Mouse (Mus musculus): ENCODE measurements around the gene Ndufb2. TPM values are rescaled to one million over a fixed set of nuclear protein-coding genes. Genes with fewer than 3 reads are reported as not detected.

The Ndufb2 gene
- polyA plus RNA-seq, 1 experiment from 2014 or later = 331 TPM

DNA sequence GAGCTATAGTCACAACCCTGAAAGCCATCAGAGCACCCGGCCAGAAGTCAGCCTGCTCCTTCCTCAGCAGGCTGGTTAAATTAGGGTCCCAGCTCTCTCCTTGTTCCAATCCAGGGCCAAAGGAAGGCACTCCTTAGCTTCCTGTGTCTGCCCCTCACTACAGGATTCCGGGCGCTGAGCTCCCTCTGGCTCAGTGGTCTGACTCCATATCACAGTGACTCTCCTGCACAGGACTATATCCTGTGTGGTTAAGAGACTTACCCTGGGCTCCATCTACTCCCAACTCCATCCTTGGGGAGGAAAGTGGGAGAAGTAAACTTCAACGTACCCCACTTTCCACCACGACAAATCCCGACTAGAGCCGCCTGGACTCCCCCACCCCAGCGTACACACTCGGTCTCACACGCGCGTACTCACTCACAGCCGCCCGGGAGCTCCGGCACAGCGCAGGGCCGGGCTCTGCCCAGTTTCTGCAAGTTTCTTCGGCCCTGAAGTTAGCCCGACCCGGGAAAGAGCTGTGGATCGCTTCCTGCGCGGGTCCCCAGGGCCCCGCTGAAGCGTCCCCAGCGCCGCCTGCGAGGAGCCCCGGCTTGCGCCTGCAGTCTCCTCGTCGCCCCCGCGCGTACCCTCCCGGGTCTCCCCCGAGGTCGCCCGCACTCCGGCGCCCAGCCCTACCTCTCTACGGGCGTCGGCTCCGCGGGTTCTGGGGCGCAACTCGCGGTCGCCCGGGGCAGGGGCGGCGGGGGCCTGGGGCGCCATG, 35.3 kb upstream of the Ndufb2 start:
- Histone ChIP-seq H3K4me2 (replicated peaks; ENCODE audit: low read depth, low read length) (peak overlapping the region; percentile 73), H3K4me3 (ENCODE audit: low read length) (peak overlapping the region; percentile 62), H3K9me3 (ENCODE audit: low read length) (no peaks in the 10 kb centered on the region), H3K27me3 (ENCODE audit: insufficient read depth, low read length) (no peaks in the 10 kb centered on the region), H3K9ac (replicated peaks; ENCODE audit: low read length) (peak overlapping the region; percentile 80), H3K27ac (ENCODE audit: low read length) (peak overlapping the region; percentile 84), H3K36me3 (ENCODE audit: insufficient read depth, low read length) (no peaks in the 10 kb centered on the region), H3K4me1 (ENCODE audit: insufficient read depth, low read length) (peaks cover 41% of the 10 kb centered on the region)
- ATAC-seq (ENCODE audit: low FRiP score, low TSS enrichment) = peak; percentile 73
- under 1% methylated on average over 51 of the region's 54 CpGs for WGBS

DNA sequence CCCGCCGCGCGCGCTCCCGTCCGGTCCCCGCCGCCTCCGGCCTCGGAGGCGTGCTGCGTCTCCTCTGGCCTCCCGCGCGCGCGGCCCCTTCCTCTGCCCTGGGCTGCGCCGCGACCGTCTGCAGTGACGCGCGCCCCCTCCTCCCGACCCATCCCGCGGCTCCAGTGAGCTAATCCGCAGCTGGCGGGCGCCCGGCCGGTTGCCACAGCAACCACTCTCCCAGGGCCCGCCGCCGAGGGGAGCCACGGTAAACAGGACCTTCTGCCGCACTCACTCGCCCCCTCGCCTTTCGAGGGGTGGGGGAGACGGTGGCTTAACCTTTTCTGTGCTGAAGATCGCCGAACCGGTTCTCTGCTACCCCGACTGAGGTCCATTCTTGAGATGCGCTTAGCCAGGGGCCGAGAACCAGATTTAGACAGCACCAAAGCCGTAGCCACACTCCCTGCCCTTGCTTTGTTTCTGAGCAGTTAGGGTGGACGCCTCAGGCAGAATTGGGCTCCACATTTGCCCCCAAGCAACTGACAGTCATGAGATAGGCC, 34.6 kb upstream of the Ndufb2 start, which contains the start of gene Dennd2a:
Gene Dennd2a, minus strand, starts transcription at position 145 of the 539 bp plus-strand sequence.
- ATAC-seq (ENCODE audit: low FRiP score, low TSS enrichment) = peak; percentile 95

DNA sequence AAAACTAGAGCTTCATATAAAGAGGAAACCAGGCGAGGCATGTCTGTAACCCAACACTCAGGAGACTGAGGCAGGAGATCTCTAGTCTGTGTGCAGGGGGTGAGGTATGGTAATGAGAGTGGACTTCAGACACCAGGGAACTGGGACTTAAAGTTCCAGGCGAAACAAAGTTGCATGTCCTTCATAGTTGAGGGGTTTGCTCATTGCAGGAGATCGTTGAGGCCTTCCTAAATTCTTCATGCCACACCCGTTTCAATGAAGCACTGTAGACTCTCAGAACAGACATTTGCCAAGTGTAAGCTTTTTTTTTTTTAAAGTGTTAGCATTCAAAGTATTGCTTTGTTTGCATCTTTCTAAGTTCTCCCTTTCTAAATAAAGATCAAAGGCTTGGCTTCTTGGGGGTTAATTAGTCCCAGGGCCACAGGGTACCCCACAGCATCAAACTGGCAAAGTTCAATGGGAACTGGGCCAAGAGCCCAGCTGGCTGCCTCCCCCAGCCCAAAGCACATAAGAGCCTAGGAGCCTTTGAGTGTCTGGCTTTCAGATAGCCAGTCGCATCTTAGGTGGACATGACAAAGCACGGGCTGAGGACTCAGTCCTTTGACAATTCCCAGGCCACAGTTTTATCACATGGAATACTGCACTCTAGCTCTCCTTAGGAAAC, 33.0 kb upstream of the Ndufb2 start:
- H3K36me3 ChIP-seq (ENCODE audit: insufficient read depth, low read length) = no peaks in the 10 kb centered on the region
- H3K9ac ChIP-seq (replicated peaks; ENCODE audit: low read length) = no peak overlapping the region
- H3K27ac ChIP-seq (ENCODE audit: low read length) = no peak overlapping the region
- no peaks in the 10 kb centered on the region for H3K9me3 ChIP-seq (ENCODE audit: low read length)
- no peak for ATAC-seq (ENCODE audit: low FRiP score, low TSS enrichment)
- peaks cover 36% of the 10 kb centered on the region for H3K4me1 ChIP-seq (ENCODE audit: insufficient read depth, low read length)
- WGBS = 56% methylated on average over 6 of the region's 6 CpGs
- H3K4me2 ChIP-seq (replicated peaks; ENCODE audit: low read depth, low read length) = no peak overlapping the region
- H3K4me3 ChIP-seq (ENCODE audit: low read length) = no peak overlapping the region
- no peaks in the 10 kb centered on the region for H3K27me3 ChIP-seq (ENCODE audit: insufficient read depth, low read length)

More for the DNA sequence above, 34.6 kb upstream of the Ndufb2 start, which contains the start of gene Dennd2a:
- under 1% methylated on average over 45 of the region's 50 CpGs for WGBS
- H3K9ac ChIP-seq (replicated peaks; ENCODE audit: low read length) = peak within 1 kb of the TSS; percentile 80
- H3K27me3 ChIP-seq (ENCODE audit: insufficient read depth, low read length) = no peaks in the 10 kb centered on the region
- H3K4me1 ChIP-seq (ENCODE audit: insufficient read depth, low read length) = peaks cover 39% of the 10 kb centered on the region
- no peaks in the 10 kb centered on the region for H3K9me3 ChIP-seq (ENCODE audit: low read length)
- peak within 1 kb of the TSS; percentile 73 for H3K4me2 ChIP-seq (replicated peaks; ENCODE audit: low read depth, low read length)
- H3K36me3 ChIP-seq (ENCODE audit: insufficient read depth, low read length) = no peaks in the 10 kb centered on the region
- peak within 1 kb of the TSS; percentile 62 for H3K4me3 ChIP-seq (ENCODE audit: low read length)
- peak within 1 kb of the TSS; percentile 84 for H3K27ac ChIP-seq (ENCODE audit: low read length)

DNA sequence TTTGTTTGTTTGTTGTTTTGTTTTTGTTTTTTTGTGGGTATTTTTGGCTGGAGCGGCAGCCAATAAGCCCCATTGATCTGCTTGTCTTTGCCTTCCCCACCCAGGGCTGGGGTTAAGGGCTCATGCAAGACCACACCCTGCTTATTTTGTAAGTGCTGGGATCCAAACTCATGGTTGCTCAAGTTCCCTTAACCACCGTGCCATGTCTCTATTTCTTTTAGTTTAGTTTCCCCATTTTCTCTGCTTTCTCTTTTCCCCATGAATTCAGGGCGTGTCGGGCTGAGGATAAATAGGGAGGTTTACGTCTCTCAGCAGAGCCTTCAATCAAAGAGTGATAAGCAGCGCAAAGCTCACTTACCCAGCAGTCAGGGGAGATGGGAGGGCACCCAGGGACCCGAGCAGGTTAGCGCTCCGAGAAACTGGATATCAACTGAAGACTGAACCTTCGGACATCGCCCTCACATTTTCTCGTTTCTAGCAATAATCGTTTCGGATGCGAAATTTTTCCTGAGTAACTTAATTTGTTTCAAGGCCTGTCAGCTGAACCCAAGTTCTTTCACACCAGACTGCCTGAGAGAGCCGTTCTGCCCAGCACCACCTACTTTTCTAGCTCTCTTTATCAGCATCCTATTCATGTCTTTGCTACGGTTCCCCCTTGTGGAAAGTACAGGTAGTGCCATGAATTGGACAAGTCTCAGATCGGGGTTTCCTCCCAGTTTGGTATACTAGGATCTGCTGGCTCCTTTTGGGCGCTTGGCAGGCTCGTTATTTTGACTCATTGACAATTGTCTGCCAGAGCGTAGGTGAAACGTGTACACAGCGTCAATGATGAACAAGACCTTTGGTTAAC, 30.0 kb upstream of the Ndufb2 start:
- Histone ChIP-seq H3K9ac (replicated peaks; ENCODE audit: low read length) (0 out of 2 replicates have a peak overlapping the region, but pooled peaks have one; percentile 32), H3K36me3 (ENCODE audit: insufficient read depth, low read length) (no peaks in the 10 kb centered on the region), H3K27ac (ENCODE audit: low read length) (no peak overlapping the region)

DNA sequence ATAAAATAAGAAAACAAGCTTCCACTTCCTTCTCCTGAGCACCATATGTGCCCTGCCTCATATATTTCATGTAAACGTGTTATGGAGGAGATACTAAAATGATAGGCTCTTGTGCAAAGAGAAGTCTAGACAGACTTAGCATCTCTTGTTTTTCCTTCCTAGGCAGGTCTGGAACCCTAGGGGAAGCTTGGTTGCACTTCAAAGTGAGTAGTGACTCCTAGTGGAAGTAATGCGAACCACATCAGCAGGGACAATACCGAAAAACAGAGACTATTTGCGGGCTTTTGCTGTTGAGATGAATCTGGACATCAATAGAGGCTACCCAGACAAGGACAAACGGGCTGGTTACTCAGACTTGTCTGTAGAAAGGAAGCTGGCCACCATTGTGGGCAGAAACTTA, 24.8 kb upstream of the Ndufb2 start:
- Histone ChIP-seq H3K4me3 (ENCODE audit: low read length) (no peak overlapping the region), H3K27me3 (ENCODE audit: insufficient read depth, low read length) (no peaks in the 10 kb centered on the region), H3K4me1 (ENCODE audit: insufficient read depth, low read length) (no peaks in the 10 kb centered on the region), H3K9ac (replicated peaks; ENCODE audit: low read length) (no peak overlapping the region), H3K36me3 (ENCODE audit: insufficient read depth, low read length) (no peaks in the 10 kb centered on the region), H3K4me2 (replicated peaks; ENCODE audit: low read depth, low read length) (no peak overlapping the region), H3K27ac (ENCODE audit: low read length) (no peak overlapping the region), H3K9me3 (ENCODE audit: low read length) (no peaks in the 10 kb centered on the region)
- 17% methylated on average over 5 of the region's 5 CpGs for WGBS
- ATAC-seq (ENCODE audit: low FRiP score, low TSS enrichment) = no peak

More for the DNA sequence above, 30.0 kb upstream of the Ndufb2 start:
- 0 out of 2 replicates have a peak, but pooled peaks have one; percentile 26 for ATAC-seq (ENCODE audit: low FRiP score, low TSS enrichment)
- 20% methylated on average over 23 of the region's 23 CpGs for WGBS
- no peaks in the 10 kb centered on the region for H3K9me3 ChIP-seq (ENCODE audit: low read length)
- H3K27me3 ChIP-seq (ENCODE audit: insufficient read depth, low read length) = no peaks in the 10 kb centered on the region
- peak overlapping the region; percentile 45 for H3K4me2 ChIP-seq (replicated peaks; ENCODE audit: low read depth, low read length)
- H3K4me3 ChIP-seq (ENCODE audit: low read length) = peak overlapping the region; percentile 17
- peaks cover 12% of the 10 kb centered on the region; the same call in 1 of the 2 replicates for H3K4me1 ChIP-seq (ENCODE audit: insufficient read depth, low read length)

DNA sequence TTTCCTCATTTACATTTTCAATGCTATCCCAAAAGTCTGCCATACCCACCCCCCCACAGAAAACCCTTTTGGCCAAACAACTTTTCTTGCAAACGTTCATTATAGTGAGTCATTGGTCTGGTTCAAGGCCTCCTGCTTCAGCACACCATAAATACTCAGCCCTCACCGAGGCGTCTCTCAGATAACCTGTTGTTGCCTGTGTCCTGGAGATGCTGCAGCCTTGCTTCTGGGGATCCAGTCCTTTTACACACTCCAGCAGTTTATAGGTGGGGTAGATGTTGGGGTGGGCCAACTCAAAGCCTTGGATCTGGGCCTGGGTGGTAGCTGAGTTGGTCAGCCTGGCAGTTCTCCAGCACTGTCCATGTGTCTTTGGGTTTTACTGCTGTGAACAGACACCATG, 21.9 kb upstream of the Ndufb2 start:
- no peaks in the 10 kb centered on the region for H3K27me3 ChIP-seq (ENCODE audit: insufficient read depth, low read length)
- peaks cover 10% of the 10 kb centered on the region for H3K4me1 ChIP-seq (ENCODE audit: insufficient read depth, low read length)
- no peak for ATAC-seq (ENCODE audit: low FRiP score, low TSS enrichment)
- H3K4me2 ChIP-seq (replicated peaks; ENCODE audit: low read depth, low read length) = no peak overlapping the region
- WGBS = 36% methylated on average over 3 of the region's 3 CpGs
- no peak overlapping the region for H3K9ac ChIP-seq (replicated peaks; ENCODE audit: low read length)
- H3K36me3 ChIP-seq (ENCODE audit: insufficient read depth, low read length) = no peaks in the 10 kb centered on the region
- no peak overlapping the region for H3K27ac ChIP-seq (ENCODE audit: low read length)
- no peak overlapping the region for H3K4me3 ChIP-seq (ENCODE audit: low read length)
- H3K9me3 ChIP-seq (ENCODE audit: low read length) = no peaks in the 10 kb centered on the region

DNA sequence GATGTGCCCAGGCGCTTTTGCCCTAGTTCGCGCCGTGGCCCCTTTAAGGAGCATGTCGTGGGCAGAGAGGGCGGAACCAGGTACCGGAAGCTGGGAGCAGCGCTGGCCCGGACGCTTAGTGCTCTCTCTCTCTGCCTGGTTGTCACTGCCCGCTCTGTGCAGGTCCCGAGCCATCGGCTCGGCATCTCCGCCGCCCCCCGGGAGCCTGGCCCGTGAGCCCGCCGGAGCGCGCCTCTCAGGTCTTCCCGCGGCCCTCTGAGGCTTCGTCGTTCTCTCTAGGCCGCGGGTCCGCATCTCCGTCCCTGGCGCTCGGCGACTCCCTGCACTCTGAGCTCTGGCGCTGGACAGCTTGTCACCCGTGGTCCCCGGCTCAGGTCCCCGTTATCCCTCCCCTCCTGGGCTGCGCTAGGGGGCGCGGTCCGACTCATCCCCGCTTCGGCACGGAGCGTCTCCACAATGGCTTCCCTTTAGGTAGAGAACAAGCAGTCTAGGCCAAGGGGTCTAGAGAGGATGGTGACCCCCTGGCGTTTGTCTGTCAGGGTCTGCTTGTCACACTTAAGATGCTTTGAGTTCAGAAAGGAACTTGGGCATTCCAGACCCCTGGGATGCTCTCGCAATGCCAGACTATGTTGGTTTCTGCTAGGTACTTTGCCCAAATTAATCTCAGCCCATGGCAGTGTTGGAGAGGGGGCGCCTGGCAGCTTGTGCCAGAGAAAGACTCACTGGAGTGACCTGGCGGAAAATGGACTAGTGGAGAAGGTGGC, 18.4 kb upstream of the Ndufb2 start, which contains the start of gene Adck2:
Gene Adck2, plus strand, starts transcription at position 83 of the 764 bp plus-strand sequence.
- under 1% methylated on average over 48 of the region's 49 CpGs for WGBS
- Histone ChIP-seq H3K36me3 (ENCODE audit: insufficient read depth, low read length) (no peaks in the 10 kb centered on the region), H3K4me3 (ENCODE audit: low read length) (peak within 1 kb of the TSS; percentile 84), H3K27me3 (ENCODE audit: insufficient read depth, low read length) (no peaks in the 10 kb centered on the region), H3K4me2 (replicated peaks; ENCODE audit: low read depth, low read length) (peak within 1 kb of the TSS; percentile 79), H3K27ac (ENCODE audit: low read length) (peak within 1 kb of the TSS; percentile 93), H3K4me1 (ENCODE audit: insufficient read depth, low read length) (peaks cover 10% of the 10 kb centered on the region), H3K9ac (replicated peaks; ENCODE audit: low read length) (peak within 1 kb of the TSS; percentile 87), H3K9me3 (ENCODE audit: low read length) (no peaks in the 10 kb centered on the region)
- peak; percentile 97 for ATAC-seq (ENCODE audit: low FRiP score, low TSS enrichment)

DNA sequence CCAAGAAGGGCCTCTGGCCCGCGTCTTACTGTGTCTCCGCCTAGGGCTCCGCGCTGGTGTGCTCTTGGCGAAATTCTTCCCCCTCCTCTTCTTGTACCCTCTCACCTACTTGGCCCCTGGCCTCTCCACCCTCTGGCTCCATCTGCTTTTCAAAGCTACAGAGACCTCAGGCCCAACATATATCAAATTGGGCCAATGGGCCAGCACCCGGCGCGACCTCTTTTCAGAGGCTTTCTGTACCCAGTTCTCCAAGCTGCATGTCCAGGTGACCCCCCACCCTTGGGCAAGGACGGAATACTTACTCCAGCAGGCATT, 17.9 kb upstream of the Ndufb2 start:
- Histone ChIP-seq H3K4me1 (ENCODE audit: insufficient read depth, low read length) (peaks cover 10% of the 10 kb centered on the region), H3K27ac (ENCODE audit: low read length) (peak overlapping the region; percentile 93; the same call in 1 of the 2 replicates), H3K27me3 (ENCODE audit: insufficient read depth, low read length) (no peaks in the 10 kb centered on the region), H3K9ac (replicated peaks; ENCODE audit: low read length) (peak overlapping the region; percentile 87), H3K36me3 (ENCODE audit: insufficient read depth, low read length) (peaks cover under 1% of the 10 kb centered on the region; the same call in 1 of the 2 replicates), H3K4me2 (replicated peaks; ENCODE audit: low read depth, low read length) (peak overlapping the region; percentile 79), H3K9me3 (ENCODE audit: low read length) (no peaks in the 10 kb centered on the region), H3K4me3 (ENCODE audit: low read length) (peak overlapping the region; percentile 84)
- peak; percentile 20; the same call in 1 of the 2 replicates for ATAC-seq (ENCODE audit: low FRiP score, low TSS enrichment)
- 21% methylated on average over 10 of the region's 10 CpGs for WGBS
